Mouse (Mus musculus): Measurements from ENCODE around the gene Gm21887.
"Not testable (repeated sequence)": the region's sequence is repeated elsewhere in the genome, so short reads cannot be mapped to it uniquely, and the experiment has no call there.

DNA sequence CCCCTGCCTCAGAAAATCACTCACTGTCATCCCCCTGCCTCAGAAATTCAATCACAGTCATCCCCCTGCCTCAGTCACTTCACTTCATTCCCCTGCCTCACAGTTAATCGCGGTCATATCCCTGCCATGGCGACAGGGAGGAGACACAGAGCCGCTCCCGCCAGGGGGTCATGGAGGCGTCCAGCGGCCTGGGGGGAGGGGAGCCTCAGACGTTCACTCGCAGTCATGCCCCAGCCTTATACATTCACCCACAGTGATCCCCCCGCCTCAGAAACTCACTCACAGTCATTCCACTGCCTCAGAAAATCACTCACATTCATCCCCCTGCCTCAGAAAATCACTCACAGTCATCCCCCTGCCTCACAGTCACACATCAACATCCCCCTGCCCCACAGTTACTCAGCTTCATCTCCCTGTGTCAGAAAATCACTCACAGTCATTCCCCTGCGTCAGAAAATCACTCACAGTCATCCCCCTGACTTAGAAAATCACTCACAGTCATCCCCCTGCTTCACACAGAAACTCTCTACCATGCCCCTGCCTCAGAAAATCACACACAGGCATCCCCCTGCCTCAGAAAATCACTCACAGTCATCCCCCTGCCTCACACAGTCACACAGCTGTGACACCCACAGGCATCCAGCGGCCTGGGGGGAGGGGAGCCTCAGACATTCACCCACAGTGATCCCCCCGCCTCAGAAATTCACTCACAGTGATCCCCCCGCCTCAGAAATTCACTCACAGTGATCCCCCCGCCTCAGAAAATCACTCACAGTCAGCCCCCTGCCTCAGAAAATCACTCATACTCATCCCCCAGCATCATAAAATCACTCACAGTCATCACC, 17.2 kb upstream of the Gm21887 start:
- TF ChIP-seq EP300 (optimal IDR thresholded peaks at IDR 0.05); CTCF (IDR thresholded peaks at IDR 0.05; ENCODE audit: low read depth): not testable (repeated sequence)

Measured in stomach, postnatal 0 days (tissue).